Mouse (Mus musculus) forebrain, embryonic 12.5 days (tissue): ENCODE data around the gene Ears2. TPM values are rescaled to one million over a fixed set of nuclear protein-coding genes. Genes with fewer than 3 reads are reported as not detected.

Experiments
- ATAC-seq: fragments of 200-750 bp; cut with Nextera tagmentation; 2 replicates; pipeline ENCODE4 v1.8.0; 2017; ENCODE audit warnings: moderate TSS enrichment; ENCODE audit not compliant: low FRiP score
- H3K27ac ChIP-seq: fragments of 300-500 bp; sonication (generic); 2 replicates; pipeline ENCODE4 v1.5.1; 2016; ENCODE audit warnings: mild to moderate bottlenecking
- H3K27me3 ChIP-seq: fragments of 300-500 bp; sonication (generic); 2 replicates; pipeline ENCODE4 v1.6.1; 2016; ENCODE audit warnings: mild to moderate bottlenecking
- H3K36me3 ChIP-seq: fragments of 300-500 bp; sonication (generic); replicated peaks from 2 replicates; pipeline ENCODE4 v1.6.1; 2016; ENCODE audit warnings: mild to moderate bottlenecking
- H3K4me1 ChIP-seq: fragments of 300-500 bp; sonication (generic); 2 replicates; pipeline ENCODE4 v1.6.1; 2016
- H3K4me2 ChIP-seq: fragments of 300-500 bp; sonication (generic); 2 replicates; pipeline ENCODE4 v1.6.1; 2016; ENCODE audit warnings: mild to moderate bottlenecking, moderate library complexity
- H3K4me3 ChIP-seq: fragments of 300-500 bp; sonication (generic); replicated peaks from 2 replicates; pipeline ENCODE4 v1.5.1; 2016; ENCODE audit warnings: mild to moderate bottlenecking
- H3K9ac ChIP-seq: fragments of 300-500 bp; sonication (generic); 2 replicates; pipeline ENCODE4 v1.6.1; 2016; ENCODE audit warnings: mild to moderate bottlenecking
- H3K9me3 ChIP-seq: fragments of 300-500 bp; sonication (generic); 2 replicates; pipeline ENCODE4 v1.6.1; 2016
- WGBS: fragments of 180-500 bp; shearing (Covaris S2); methylation state at CpG from one replicate; pipeline ENCODE4 v1.1.7; 2016; 5-methylcytosine and 5-hydroxymethylcytosine counted together
- polyA plus RNA-seq: library from polyadenylated mRNA; unstranded; fragments of >200 nt; fragmentation: Nextera tagmentation; extraction: Ambion mirVana; gene quantifications from 2 replicates; pipeline ENCODE4 v1.2.1, GENCODE M21; 2016

Gene Ears2
- polyA plus RNA-seq, 1 experiment from 2014 or later: 16.1 TPM

DNA sequence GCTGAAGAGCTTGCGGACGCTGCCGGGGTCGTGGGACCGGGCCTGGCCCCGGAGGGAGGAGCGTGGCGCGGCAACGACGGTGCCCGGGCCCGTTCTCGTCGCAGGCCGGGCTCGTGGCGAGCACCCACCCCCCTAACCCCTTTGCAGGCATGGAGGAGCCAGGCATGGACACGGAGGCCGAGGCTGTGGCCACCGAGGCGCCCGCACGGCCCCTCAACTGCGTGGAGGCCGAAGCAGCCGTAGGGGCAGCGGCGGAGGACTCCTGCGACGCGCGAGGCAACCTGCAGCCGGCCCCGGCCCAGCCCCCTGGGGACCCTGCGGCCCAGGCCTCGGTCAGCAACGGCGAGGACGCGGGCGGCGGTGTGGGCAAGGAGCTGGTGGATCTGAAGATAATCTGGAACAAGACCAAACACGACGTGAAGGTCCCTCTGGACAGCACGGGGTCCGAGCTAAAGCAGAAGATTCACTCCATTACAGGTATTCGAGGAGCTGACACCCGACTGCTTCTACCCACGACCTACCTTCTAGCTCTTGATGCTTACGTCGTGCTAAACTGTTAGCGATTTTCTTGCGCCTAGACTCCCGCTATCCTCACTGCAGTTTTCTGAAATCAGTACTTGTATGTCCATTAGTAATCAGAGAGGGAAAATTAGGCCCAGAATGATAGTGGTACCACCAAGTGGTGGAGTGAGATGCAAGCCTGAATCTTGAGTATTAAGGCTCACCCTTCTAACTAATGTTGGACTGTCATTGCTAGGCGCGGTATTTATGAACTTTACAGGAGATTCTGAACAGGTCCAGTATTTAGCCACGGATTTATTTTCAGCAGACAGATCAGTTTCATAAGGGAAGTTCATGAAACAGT is 686 bp upstream of the Ears2 start:
- peak overlapping the region; percentile 82 for H3K4me2 ChIP-seq
- ATAC-seq: no peak
- peak overlapping the region; percentile 100 for H3K4me3 ChIP-seq
- no peaks in the 10 kb centered on the region for H3K9me3 ChIP-seq
- H3K36me3 ChIP-seq: peaks cover 38% of the 10 kb centered on the region
- 2% methylated on average over 58 of the region's 58 CpGs for WGBS
- peak overlapping the region; percentile 97 for H3K9ac ChIP-seq
- peaks cover 29% of the 10 kb centered on the region for H3K4me1 ChIP-seq
- no peaks in the 10 kb centered on the region for H3K27me3 ChIP-seq
- H3K27ac ChIP-seq: peak overlapping the region; percentile 96

DNA sequence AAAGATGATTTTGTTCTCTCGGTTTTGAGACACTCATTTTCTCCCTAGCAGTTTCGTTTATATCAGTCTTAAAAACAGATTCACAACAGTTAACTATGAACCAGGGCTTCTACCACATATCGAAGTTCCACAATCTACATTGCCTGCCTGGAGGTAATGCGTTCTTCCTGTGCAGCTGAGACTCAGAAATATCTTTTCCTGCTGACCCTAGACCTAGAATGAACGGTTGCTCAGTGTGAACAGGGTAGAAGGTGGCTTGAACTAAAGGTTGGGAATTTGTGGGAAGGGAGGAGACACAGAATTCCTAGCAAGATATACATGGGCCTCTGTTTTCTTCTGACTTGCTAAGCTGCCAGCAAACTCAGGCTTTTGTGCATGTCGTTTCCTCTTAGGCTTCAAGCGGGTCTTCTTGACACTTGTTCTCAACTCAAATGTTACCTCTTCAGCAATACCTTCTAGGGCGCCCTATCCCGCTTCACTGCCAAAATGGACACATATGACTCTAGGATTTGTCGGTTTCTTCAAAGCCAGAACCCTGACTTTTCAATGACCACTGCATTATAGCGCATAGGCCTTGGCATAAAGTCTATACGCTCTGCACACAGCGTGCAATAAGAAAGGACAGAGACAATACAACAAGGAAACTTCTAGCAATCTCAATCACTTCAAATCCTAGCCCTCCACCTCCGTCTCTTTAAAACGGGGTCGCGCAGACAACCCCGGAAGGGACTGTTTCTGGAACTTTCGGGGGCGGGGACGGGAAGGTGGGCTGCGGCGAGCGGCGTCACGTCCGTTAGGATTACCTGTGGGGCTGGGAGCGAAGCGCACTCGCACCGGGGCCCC is 740 bp downstream of the Ears2 start:
- peak; percentile 7 for ATAC-seq
- peak overlapping the region; percentile 96 for H3K27ac ChIP-seq
- peaks cover 24% of the 10 kb centered on the region for H3K36me3 ChIP-seq
- H3K9ac ChIP-seq: peak overlapping the region; percentile 97
- H3K4me1 ChIP-seq: peaks cover 29% of the 10 kb centered on the region
- peak overlapping the region; percentile 82 for H3K4me2 ChIP-seq
- 21% methylated on average over 31 of the region's 31 CpGs for WGBS
- no peaks in the 10 kb centered on the region for H3K27me3 ChIP-seq
- H3K9me3 ChIP-seq: no peaks in the 10 kb centered on the region
- H3K4me3 ChIP-seq: peak overlapping the region; percentile 100

- 79% methylated on average over 1 of the region's 1 CpGs for WGBS
- Histone ChIP-seq H3K4me2 (peak overlapping the region; percentile 82), H3K4me3 (no peak overlapping the region), H3K27me3 (no peaks in the 10 kb centered on the region), H3K9me3 (no peaks in the 10 kb centered on the region), H3K27ac (no peak overlapping the region), H3K4me1 (peaks cover 29% of the 10 kb centered on the region), H3K36me3 (peaks cover 21% of the 10 kb centered on the region), H3K9ac (no peak overlapping the region)
- ATAC-seq: no peak
Observed at GRCm38 (mm10) chr7:122065656-122066055, 1.4 kb downstream of the Ears2 start.

DNA sequence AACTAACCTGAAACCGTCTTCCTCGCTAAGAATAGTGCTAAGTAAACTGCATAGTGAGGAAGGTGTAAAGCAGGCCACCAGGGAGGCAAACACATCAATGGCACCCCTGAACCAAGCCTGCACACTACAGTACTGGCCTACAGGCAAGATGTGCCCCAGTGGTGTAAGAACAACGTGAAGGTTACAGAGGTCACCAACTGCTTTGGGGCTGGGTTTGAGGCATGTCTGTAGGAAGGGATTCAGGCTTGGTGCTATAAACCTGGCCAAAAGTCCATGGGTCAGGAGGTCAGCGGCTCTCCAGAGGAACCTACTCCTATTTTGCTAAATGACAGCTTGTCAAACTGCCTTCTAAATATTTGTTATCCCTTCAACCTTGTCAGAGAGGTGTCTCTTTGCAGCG is 10.4 kb downstream of the Ears2 start:
- Histone ChIP-seq H3K9ac (no peak overlapping the region), H3K9me3 (no peaks in the 10 kb centered on the region), H3K27ac (no peak overlapping the region), H3K4me2 (no peak overlapping the region), H3K36me3 (peaks cover 39% of the 10 kb centered on the region), H3K27me3 (no peaks in the 10 kb centered on the region), H3K4me3 (no peak overlapping the region), H3K4me1 (no peaks in the 10 kb centered on the region)
- 92% methylated on average over 5 of the region's 5 CpGs for WGBS
- ATAC-seq: no peak

GRCm38 (mm10) chr7:122050834-122051233 is 16.2 kb downstream of the Ears2 start:
- no peaks in the 10 kb centered on the region for H3K27me3 ChIP-seq
- H3K36me3 ChIP-seq: peaks cover 45% of the 10 kb centered on the region
- H3K9ac ChIP-seq: no peak overlapping the region
- no peak overlapping the region for H3K4me2 ChIP-seq
- H3K27ac ChIP-seq: no peak overlapping the region
- no peaks in the 10 kb centered on the region for H3K4me1 ChIP-seq
- WGBS: 79% methylated on average over 1 of the region's 1 CpGs
- no peaks in the 10 kb centered on the region for H3K9me3 ChIP-seq
- no peak overlapping the region for H3K4me3 ChIP-seq
- ATAC-seq: no peak

GRCm38 (mm10) chr7:122048191-122048590 is 18.9 kb downstream of the Ears2 start:
- Histone ChIP-seq H3K27ac (no peak overlapping the region), H3K9me3 (no peaks in the 10 kb centered on the region), H3K4me2 (no peak overlapping the region), H3K27me3 (no peaks in the 10 kb centered on the region), H3K9ac (no peak overlapping the region), H3K4me1 (no peaks in the 10 kb centered on the region), H3K36me3 (peaks cover 37% of the 10 kb centered on the region), H3K4me3 (no peak overlapping the region)
- 95% methylated on average over 9 of the region's 9 CpGs for WGBS
- no peak for ATAC-seq

DNA sequence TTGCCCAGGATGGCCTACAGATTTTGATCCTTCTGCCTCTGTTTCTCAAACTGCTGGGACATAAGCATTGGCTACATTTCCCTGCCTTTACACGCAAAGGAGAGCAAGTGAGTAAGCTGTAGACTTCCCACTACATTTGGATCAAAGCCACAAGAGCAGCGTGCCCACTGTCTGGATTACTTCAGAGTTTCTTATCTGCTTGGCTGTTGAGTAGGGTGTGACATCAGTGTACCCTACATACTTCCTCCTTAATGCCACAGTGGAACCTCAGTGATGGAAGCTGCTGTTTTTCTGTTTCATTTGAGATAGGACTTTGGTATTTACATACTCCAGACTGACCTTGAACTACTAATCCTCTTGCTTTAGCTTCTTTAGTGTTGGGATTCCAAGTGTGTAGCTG is 20.2 kb downstream of the Ears2 start:
- Histone ChIP-seq H3K4me2 (no peak overlapping the region), H3K9ac (no peak overlapping the region), H3K36me3 (peaks cover 36% of the 10 kb centered on the region), H3K27me3 (no peaks in the 10 kb centered on the region), H3K4me1 (no peaks in the 10 kb centered on the region), H3K4me3 (no peak overlapping the region), H3K9me3 (no peaks in the 10 kb centered on the region), H3K27ac (no peak overlapping the region)
- WGBS: 94% methylated on average over 2 of the region's 2 CpGs
- no peak for ATAC-seq

- H3K9me3 ChIP-seq: no peaks in the 10 kb centered on the region
- no peaks in the 10 kb centered on the region for H3K27me3 ChIP-seq
- H3K4me3 ChIP-seq: no peak overlapping the region
- no peak overlapping the region for H3K27ac ChIP-seq
- peaks cover 37% of the 10 kb centered on the region for H3K36me3 ChIP-seq
- no peak overlapping the region for H3K4me2 ChIP-seq
- 93% methylated on average over 1 of the region's 1 CpGs for WGBS
- no peak for ATAC-seq
- H3K4me1 ChIP-seq: no peaks in the 10 kb centered on the region
- no peak overlapping the region for H3K9ac ChIP-seq
Observed at GRCm38 (mm10) chr7:122045711-122046110, 21.4 kb downstream of the Ears2 start.

DNA sequence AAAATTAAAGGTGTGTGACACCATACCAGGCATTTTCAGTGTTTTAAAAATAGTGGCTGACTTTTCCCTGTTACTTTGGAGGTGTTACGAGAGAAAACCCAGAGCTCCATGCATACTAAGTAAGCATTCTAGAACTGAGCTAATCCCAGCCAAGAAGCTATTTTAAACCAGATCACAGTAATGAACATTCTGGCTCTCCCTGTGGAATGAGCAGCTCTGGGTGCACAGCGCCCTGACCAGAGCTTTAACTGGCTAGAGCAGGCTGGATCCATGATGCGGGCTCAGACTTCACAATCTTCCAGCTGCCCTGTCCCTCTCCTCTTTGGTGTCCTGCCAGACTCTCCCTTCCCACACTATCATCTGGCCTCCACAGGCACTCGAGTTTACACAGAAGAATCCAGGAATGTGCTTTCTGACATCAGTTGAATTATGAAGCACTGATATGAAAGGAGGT is 21.9 kb downstream of the Ears2 start:
- peaks cover 37% of the 10 kb centered on the region for H3K36me3 ChIP-seq
- no peak for ATAC-seq
- no peak overlapping the region for H3K27ac ChIP-seq
- no peak overlapping the region for H3K4me2 ChIP-seq
- no peaks in the 10 kb centered on the region for H3K9me3 ChIP-seq
- 85% methylated on average over 4 of the region's 4 CpGs for WGBS
- no peaks in the 10 kb centered on the region for H3K4me1 ChIP-seq
- no peak overlapping the region for H3K4me3 ChIP-seq
- no peaks in the 10 kb centered on the region for H3K27me3 ChIP-seq
- H3K9ac ChIP-seq: no peak overlapping the region

GRCm38 (mm10) chr7:122044106-122044505 is 23.0 kb downstream of the Ears2 start:
- Histone ChIP-seq H3K9ac (no peak overlapping the region), H3K4me2 (no peak overlapping the region), H3K4me3 (no peak overlapping the region), H3K4me1 (no peaks in the 10 kb centered on the region), H3K27me3 (no peaks in the 10 kb centered on the region), H3K27ac (no peak overlapping the region), H3K36me3 (peaks cover 47% of the 10 kb centered on the region), H3K9me3 (no peaks in the 10 kb centered on the region)
- 89% methylated on average over 8 of the region's 8 CpGs for WGBS
- no peak for ATAC-seq

DNA sequence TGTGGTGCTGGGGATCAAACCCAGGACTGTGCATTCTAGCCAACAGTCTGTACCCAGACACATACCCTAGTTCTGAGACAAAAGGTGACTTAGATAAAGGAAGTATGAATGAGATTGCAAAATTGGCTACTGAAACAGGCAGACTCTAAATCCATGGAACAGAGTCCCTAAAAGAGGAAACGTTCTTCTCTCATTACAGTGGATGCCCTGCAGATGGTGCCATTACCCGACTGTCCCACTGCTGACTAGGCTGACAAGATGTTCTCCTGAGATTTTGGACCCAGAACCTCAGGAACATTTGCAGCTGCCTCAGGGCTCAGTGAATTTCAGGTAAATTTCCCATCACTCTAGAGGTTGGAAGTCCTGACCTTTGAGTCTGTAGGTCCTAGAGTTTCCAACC is 32.7 kb downstream of the Ears2 start:
- no peaks in the 10 kb centered on the region for H3K9me3 ChIP-seq
- no peak overlapping the region for H3K9ac ChIP-seq
- H3K36me3 ChIP-seq: peaks cover 10% of the 10 kb centered on the region
- ATAC-seq: no peak
- no peaks in the 10 kb centered on the region for H3K27me3 ChIP-seq
- 44% methylated on average over 2 of the region's 2 CpGs for WGBS
- no peaks in the 10 kb centered on the region for H3K4me1 ChIP-seq
- H3K4me3 ChIP-seq: no peak overlapping the region
- no peak overlapping the region for H3K4me2 ChIP-seq
- H3K27ac ChIP-seq: no peak overlapping the region

- ATAC-seq: no peak
- H3K9ac ChIP-seq: no peak overlapping the region
- no peak overlapping the region for H3K27ac ChIP-seq
- H3K36me3 ChIP-seq: 0 out of 2 replicates have a peak, but pooled peaks cover under 1% of the 10 kb centered on the region
- no peak overlapping the region for H3K4me3 ChIP-seq
- H3K4me1 ChIP-seq: no peaks in the 10 kb centered on the region
- WGBS: 78% methylated on average over 3 of the region's 3 CpGs
- no peaks in the 10 kb centered on the region for H3K27me3 ChIP-seq
- no peaks in the 10 kb centered on the region for H3K9me3 ChIP-seq
- H3K4me2 ChIP-seq: no peak overlapping the region
Observed at GRCm38 (mm10) chr7:122033371-122033770, 33.7 kb downstream of the Ears2 start.
